Mouse (Mus musculus) stomach, embryonic 14.5 days (tissue): ENCODE results near the gene Mfsd4b2. TPM values are rescaled to one million over a fixed set of nuclear protein-coding genes. Genes with fewer than 3 reads are reported as not detected.

Experiments
- ATAC-seq: fragments of 200-750 bp; cut with Nextera tagmentation; 2 replicates; pipeline ENCODE4 v1.8.0; 2017; ENCODE audit warnings: low read depth, moderate TSS enrichment; ENCODE audit not compliant: insufficient number of reproducible peaks, insufficient read depth, low FRiP score
- H3K27ac ChIP-seq: fragments of 300-500 bp; sonication (generic); 2 replicates; pipeline ENCODE4 v1.5.1; 2014; ENCODE audit warnings: mild to moderate bottlenecking, low read length, moderate library complexity, mixed read lengths
- H3K27me3 ChIP-seq: fragments of 300-500 bp; sonication (generic); 2 replicates; pipeline ENCODE4 v1.6.1; 2014; ENCODE audit warnings: low read length, control low read depth, mixed read lengths; ENCODE audit not compliant: control insufficient read depth, insufficient read depth
- H3K36me3 ChIP-seq: fragments of 300-500 bp; sonication (generic); 2 replicates; pipeline ENCODE4 v1.6.1; 2014; ENCODE audit warnings: mild to moderate bottlenecking, control low read depth, low read length, moderate library complexity, mixed read lengths; ENCODE audit not compliant: control insufficient read depth, insufficient read depth
- H3K4me1 ChIP-seq: fragments of 300-500 bp; sonication (generic); 2 replicates; pipeline ENCODE4 v1.6.1; 2014; ENCODE audit warnings: low read length, control low read depth, mixed read lengths; ENCODE audit not compliant: control insufficient read depth, insufficient read depth
- H3K4me2 ChIP-seq: fragments of 300-500 bp; sonication (generic); replicated peaks from 2 replicates; pipeline ENCODE4 v1.6.1; 2014; ENCODE audit warnings: low read depth, low read length, control low read depth
- H3K4me3 ChIP-seq: fragments of 300-500 bp; sonication (generic); 2 replicates; pipeline ENCODE4 v1.5.1; 2014; ENCODE audit warnings: low read depth, low read length, control low read depth
- H3K9ac ChIP-seq: fragments of 300-500 bp; sonication (generic); replicated peaks from 2 replicates; pipeline ENCODE4 v1.6.1; 2014; ENCODE audit warnings: low read depth, mild to moderate bottlenecking, control low read depth, low read length, moderate library complexity, mixed read lengths
- H3K9me3 ChIP-seq: fragments of 300-500 bp; sonication (generic); 2 replicates; pipeline ENCODE4 v1.6.1; 2016; ENCODE audit warnings: low read depth, low read length, control low read depth; ENCODE audit not compliant: control insufficient read depth
- WGBS: fragments of 180-500 bp; shearing (Covaris S2); extraction: QIAGEN DNeasy Blood & Tissue Kit; methylation state at CpG from one replicate; pipeline ENCODE4 v1.1.7; 2014; 5-methylcytosine and 5-hydroxymethylcytosine counted together
- polyA plus RNA-seq: library from polyadenylated mRNA; unstranded; fragments of >200 nt; fragmentation: Nextera tagmentation; extraction: Ambion mirVana; gene quantifications from 2 replicates; pipeline ENCODE4 v1.2.1, GENCODE M21; 2014

Gene Mfsd4b2
- polyA plus RNA-seq = 0.10 TPM in 1 of 2 replicates, not detected in the other

DNA sequence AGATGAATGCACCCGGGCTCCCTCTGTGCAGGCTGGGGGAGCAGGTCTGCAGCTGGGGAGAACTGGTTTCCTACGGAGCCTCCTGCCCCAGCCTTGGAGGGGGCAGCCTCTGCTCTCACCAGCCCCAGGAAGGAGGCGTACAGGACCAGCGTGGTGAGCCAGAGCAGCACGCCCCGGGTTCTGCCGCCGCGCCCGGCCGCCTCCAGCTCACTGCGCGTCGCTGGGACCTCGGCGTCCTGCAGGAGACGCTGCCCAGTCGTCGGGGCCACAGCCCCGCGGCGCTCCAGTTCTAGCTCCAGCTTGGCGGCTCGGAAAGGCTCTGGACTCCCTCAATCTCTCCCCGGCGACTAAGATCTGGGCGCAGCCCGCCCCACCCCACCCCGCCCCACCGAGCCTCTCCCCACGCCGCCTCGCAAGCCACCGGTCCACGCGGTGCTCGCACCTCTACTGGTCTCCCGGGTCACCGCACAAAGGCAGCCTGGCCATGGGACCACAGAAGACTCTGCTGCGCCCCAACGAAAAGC lies at the start of gene Mfsd4b2:
TSS of gene Mfsd4b2 (minus strand) at position 308 of the 524 bp plus-strand sequence.
- H3K9ac ChIP-seq = no peak within 1 kb of the TSS
- peak within 1 kb of the TSS; percentile 76 for H3K4me2 ChIP-seq
- H3K4me3 ChIP-seq = peak within 1 kb of the TSS; percentile 29
- no peaks in the 10 kb centered on the region for H3K36me3 ChIP-seq
- H3K27ac ChIP-seq = no peak within 1 kb of the TSS
- H3K9me3 ChIP-seq = no peaks in the 10 kb centered on the region
- no peaks in the 10 kb centered on the region for H3K4me1 ChIP-seq
- no peaks in the 10 kb centered on the region for H3K27me3 ChIP-seq
- WGBS = 2% methylated on average over 36 of the region's 41 CpGs
- peak; percentile 77 for ATAC-seq

DNA sequence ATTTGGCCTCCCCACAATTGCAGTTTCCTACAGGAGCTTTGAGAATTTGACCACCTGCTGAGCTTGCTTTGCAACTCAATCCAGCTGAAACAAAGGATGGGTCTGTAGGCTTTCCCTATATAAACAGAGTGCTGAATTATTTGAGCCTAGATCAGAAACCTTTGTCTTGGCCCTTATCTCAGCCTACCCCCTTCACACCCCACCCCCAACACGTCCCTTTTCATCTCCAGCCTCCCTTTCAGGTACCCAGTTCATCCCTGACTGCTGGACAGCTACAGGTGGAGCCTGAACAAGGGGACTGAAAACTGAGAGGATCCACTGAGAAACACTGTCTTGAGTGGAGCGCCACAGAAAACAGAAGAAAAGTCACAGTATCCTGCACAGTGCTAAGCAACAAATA lies 49.0 kb upstream of the Mfsd4b2 start:
- H3K9me3 ChIP-seq = peaks cover 4% of the 10 kb centered on the region; the same call in 1 of the 2 replicates
- no peaks in the 10 kb centered on the region for H3K27me3 ChIP-seq
- ATAC-seq = no peak
- no peak overlapping the region for H3K4me2 ChIP-seq
- H3K36me3 ChIP-seq = no peaks in the 10 kb centered on the region
- WGBS = 44% methylated on average over 2 of the region's 2 CpGs
- no peak overlapping the region for H3K27ac ChIP-seq
- no peaks in the 10 kb centered on the region for H3K4me1 ChIP-seq
- H3K4me3 ChIP-seq = no peak overlapping the region
- no peak overlapping the region for H3K9ac ChIP-seq

DNA sequence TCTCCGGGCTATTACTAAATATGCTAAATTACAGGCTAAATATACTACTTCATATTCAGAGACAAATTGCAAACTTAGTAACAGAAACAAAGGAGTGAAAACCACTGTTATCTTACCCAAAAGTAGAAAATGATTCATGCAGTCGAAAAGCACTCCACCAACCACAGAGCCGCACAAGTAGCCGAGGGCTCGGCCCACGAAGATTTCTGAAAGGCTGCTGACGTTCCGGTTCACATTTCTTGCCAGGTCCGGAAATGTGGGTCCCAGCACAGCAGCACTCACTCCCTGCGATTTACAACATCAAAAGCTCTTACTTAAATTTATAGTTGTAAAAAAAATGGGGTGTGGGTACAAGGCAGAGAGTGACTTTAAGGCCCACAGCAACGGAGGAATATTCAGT lies 48.3 kb upstream of the Mfsd4b2 start:
- H3K4me3 ChIP-seq = no peak overlapping the region
- no peaks in the 10 kb centered on the region for H3K36me3 ChIP-seq
- peaks cover 4% of the 10 kb centered on the region; the same call in 1 of the 2 replicates for H3K9me3 ChIP-seq
- no peak for ATAC-seq
- no peaks in the 10 kb centered on the region for H3K4me1 ChIP-seq
- H3K4me2 ChIP-seq = no peak overlapping the region
- 66% methylated on average over 11 of the region's 11 CpGs for WGBS
- no peak overlapping the region for H3K9ac ChIP-seq
- no peaks in the 10 kb centered on the region for H3K27me3 ChIP-seq
- no peak overlapping the region for H3K27ac ChIP-seq

DNA sequence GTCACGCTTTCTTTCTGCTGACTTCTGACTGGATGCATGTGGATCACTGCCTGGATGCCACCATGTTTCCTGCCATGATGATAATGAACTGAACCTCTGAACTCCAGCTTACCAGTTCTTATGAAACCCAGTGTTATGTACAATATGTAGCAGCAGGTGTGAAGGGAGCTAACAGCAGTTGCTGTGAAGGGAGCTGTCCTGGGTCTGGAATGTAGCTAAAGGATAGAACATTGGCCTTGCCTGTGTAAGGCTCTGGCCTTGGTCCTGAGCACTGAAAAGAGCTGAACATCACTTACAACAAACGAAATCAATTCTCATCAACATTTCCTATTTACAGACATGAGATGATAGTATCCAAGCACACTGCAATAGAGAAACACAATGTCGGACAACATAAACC lies 40.8 kb upstream of the Mfsd4b2 start:
- no peak for ATAC-seq
- Histone ChIP-seq H3K4me3 (no peak overlapping the region), H3K27me3 (no peaks in the 10 kb centered on the region), H3K4me1 (no peaks in the 10 kb centered on the region), H3K36me3 (no peaks in the 10 kb centered on the region), H3K27ac (no peak overlapping the region), H3K9ac (no peak overlapping the region), H3K9me3 (no peaks in the 10 kb centered on the region), H3K4me2 (no peak overlapping the region)
- WGBS = 84% methylated on average over 3 of the region's 3 CpGs

DNA sequence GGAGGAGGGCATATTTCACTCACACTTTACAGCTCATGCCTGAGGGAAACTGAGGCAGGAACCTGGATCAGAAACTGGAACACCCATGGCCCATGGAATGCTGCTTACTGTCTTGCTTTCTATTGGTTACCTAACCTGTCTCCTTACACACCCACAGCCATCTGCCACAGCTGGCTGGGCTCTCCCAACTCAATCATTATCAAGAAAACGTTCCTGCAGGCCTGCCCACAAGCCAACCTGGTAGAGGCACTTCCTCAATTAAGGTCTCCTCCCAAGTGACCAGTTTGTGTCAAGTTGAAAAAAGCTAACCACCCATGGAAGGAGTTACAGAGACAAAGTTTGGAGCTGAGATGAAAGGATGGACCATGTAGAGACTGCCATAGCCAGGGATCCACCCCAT lies 35.2 kb upstream of the Mfsd4b2 start:
- 44% methylated on average over 1 of the region's 1 CpGs for WGBS
- no peaks in the 10 kb centered on the region for H3K4me1 ChIP-seq
- no peaks in the 10 kb centered on the region for H3K9me3 ChIP-seq
- H3K36me3 ChIP-seq = no peaks in the 10 kb centered on the region
- no peak overlapping the region for H3K4me3 ChIP-seq
- no peak overlapping the region for H3K27ac ChIP-seq
- H3K9ac ChIP-seq = no peak overlapping the region
- ATAC-seq = no peak
- H3K27me3 ChIP-seq = no peaks in the 10 kb centered on the region
- no peak overlapping the region for H3K4me2 ChIP-seq

DNA sequence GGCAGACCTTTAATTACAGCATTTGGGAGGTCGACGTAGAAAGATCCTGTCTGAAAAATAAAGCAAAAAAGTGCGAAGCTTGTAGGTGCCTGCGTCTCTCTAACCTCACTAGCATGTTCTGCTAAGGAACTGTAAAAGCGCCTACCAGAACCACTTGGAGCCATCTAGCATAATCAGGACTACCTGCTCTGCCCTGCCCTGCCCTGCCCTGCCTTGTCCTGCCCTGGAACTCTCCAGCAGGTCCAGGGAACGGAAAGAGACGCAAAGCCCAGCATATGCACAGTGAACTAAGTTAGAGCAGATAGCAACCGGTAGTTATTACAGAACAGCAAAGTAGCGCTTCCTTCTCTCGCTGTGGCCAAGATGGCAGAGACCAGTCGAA lies 33.7 kb upstream of the Mfsd4b2 start:
- no peaks in the 10 kb centered on the region for H3K9me3 ChIP-seq
- ATAC-seq = peak; percentile 43
- no peaks in the 10 kb centered on the region for H3K36me3 ChIP-seq
- H3K4me1 ChIP-seq = no peaks in the 10 kb centered on the region
- H3K4me2 ChIP-seq = peak overlapping the region; percentile 81
- H3K9ac ChIP-seq = no peak overlapping the region
- H3K27me3 ChIP-seq = no peaks in the 10 kb centered on the region
- WGBS = 43% methylated on average over 11 of the region's 11 CpGs
- H3K4me3 ChIP-seq = peak overlapping the region; percentile 44; the same call in 1 of the 2 replicates
- H3K27ac ChIP-seq = no peak overlapping the region

DNA sequence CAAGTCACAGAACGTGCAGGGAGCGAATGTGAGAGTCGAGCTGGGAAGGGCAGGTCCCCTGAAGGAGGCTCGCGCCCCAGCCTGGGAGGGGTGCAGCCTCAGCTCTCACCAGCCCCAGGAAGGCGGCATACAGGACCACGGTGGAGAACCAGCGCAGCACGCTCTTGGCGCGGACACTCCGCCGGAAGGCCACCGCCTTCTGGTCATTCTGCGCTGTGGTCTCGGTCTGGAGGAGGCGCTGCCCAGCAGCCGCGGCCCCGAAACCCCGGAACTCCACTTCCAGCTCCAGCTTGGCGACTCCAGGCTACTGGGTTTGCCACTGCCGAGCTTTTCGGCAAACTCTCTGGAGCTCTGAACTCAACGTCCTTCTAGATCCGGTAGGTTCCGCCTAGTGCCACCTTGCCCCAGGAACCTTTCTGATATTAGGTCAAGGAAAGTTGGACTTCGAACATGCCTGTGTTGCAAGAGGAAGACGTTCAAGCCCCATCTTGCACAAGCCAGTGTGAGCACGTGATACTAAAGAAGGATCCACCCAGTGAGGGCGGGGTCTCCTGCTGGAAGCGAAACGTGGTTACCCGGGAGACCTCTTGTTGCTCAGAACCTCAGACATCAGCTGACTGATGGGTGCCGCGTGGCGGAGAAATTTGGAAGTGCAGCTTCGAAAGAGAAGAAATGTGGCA lies 33.2 kb upstream of the Mfsd4b2 start, which contains the start of gene Mfsd4b3:
TSS of gene Mfsd4b3 (minus strand) at position 393 of the 680 bp plus-strand sequence.
- Histone ChIP-seq H3K9me3 (no peaks in the 10 kb centered on the region), H3K36me3 (no peaks in the 10 kb centered on the region), H3K9ac (peak within 1 kb of the TSS; percentile 43; the same call in 1 of the 2 replicates), H3K4me3 (peak within 1 kb of the TSS; percentile 44), H3K4me2 (peak within 1 kb of the TSS; percentile 81), H3K27me3 (no peaks in the 10 kb centered on the region), H3K27ac (no peak within 1 kb of the TSS), H3K4me1 (no peaks in the 10 kb centered on the region)
- WGBS = under 1% methylated on average over 38 of the region's 38 CpGs
- ATAC-seq = peak; percentile 99

DNA sequence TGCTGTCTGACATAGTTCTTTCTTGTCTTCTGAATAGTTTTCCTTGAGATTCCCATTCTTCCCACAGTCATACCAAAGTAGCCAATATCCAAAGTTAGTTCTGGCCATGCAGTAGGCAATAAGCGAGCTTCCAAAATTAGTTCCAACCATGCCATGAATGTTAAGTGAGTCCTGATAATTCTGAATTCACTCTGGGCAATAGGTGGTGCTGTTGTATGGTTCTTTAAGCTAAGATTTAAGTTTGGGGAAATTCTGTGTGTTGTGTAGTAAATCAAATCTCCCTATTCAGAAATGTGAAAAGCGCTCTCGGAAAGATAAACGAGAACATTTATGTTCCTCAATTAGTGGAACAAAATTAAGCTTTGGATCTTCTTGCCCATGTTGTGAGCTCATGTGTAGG lies 31.5 kb upstream of the Mfsd4b2 start:
- WGBS = 67% methylated on average over 4 of the region's 4 CpGs
- H3K27me3 ChIP-seq = no peaks in the 10 kb centered on the region
- H3K4me3 ChIP-seq = no peak overlapping the region
- H3K36me3 ChIP-seq = no peaks in the 10 kb centered on the region
- H3K4me2 ChIP-seq = no peak overlapping the region
- H3K27ac ChIP-seq = no peak overlapping the region
- H3K9me3 ChIP-seq = no peaks in the 10 kb centered on the region
- H3K4me1 ChIP-seq = no peaks in the 10 kb centered on the region
- ATAC-seq = no peak
- H3K9ac ChIP-seq = no peak overlapping the region
